Mouse (Mus musculus) lung, postnatal 0 days (tissue): Measurements from ENCODE around the gene Enah. TPM values are rescaled to one million over a fixed set of nuclear protein-coding genes. Genes with fewer than 3 reads are reported as not detected.

Experiments
- ATAC-seq: fragments of 200-750 bp; cut with Nextera tagmentation; 2 replicates; pipeline ENCODE4 v1.8.0; 2017; ENCODE audit warnings: moderate library complexity
- DNase-seq: peaks from one replicate; pipeline ENCODE4 v3.0.0-alpha.2; 2016; ENCODE audit warnings: low spot score
- H3K27ac ChIP-seq: fragments of 300-500 bp; sonication (generic); 2 replicates; pipeline ENCODE4 v1.5.1; 2014; ENCODE audit warnings: antibody characterized with exemption, mild to moderate bottlenecking, low read length, mixed read lengths
- H3K27me3 ChIP-seq: fragments of 300-500 bp; sonication (generic); replicated peaks from 2 replicates; pipeline ENCODE4 v1.6.1; 2014; ENCODE audit warnings: low read length, mixed read lengths; ENCODE audit not compliant: insufficient read depth
- H3K36me3 ChIP-seq: fragments of 300-500 bp; sonication (generic); 2 replicates; pipeline ENCODE4 v1.6.1; 2014; ENCODE audit warnings: low read length, mixed read lengths; ENCODE audit not compliant: insufficient read depth
- H3K4me1 ChIP-seq: fragments of 300-500 bp; sonication (generic); 2 replicates; pipeline ENCODE4 v1.6.1; 2014; ENCODE audit warnings: antibody characterized with exemption, low read depth, low read length, mixed read lengths; ENCODE audit not compliant: insufficient read depth
- H3K4me2 ChIP-seq: fragments of 300-500 bp; sonication (generic); replicated peaks from 2 replicates; pipeline ENCODE4 v1.6.1; 2014; ENCODE audit warnings: low read depth, mild to moderate bottlenecking, low read length, moderate library complexity, mixed read lengths
- H3K4me3 ChIP-seq: fragments of 300-500 bp; sonication (generic); 2 replicates; pipeline ENCODE4 v1.5.1; 2014; ENCODE audit warnings: low read depth, low read length
- H3K9ac ChIP-seq: fragments of 300-500 bp; sonication (generic); replicated peaks from 2 replicates; pipeline ENCODE4 v1.6.1; 2014; ENCODE audit warnings: low read depth, mild to moderate bottlenecking
- H3K9me3 ChIP-seq: fragments of 300-500 bp; sonication (generic); 2 replicates; pipeline ENCODE4 v1.6.1; 2016; ENCODE audit warnings: low read length, mixed read lengths
- CTCF ChIP-seq: IDR thresholded peaks from 2 replicates; pipeline ENCODE4 v1.5.1; 2016; ENCODE audit warnings: antibody characterized with exemption, mild to moderate bottlenecking
- EP300 ChIP-seq: IDR thresholded peaks from 2 replicates; pipeline ENCODE4 v1.6.1; 2016; ENCODE audit warnings: antibody characterized with exemption, mild to moderate bottlenecking, control low read depth
- WGBS: fragments of 180-500 bp; shearing (Covaris S2); extraction: QIAGEN DNeasy Blood & Tissue Kit; methylation state at CpG from one replicate; pipeline ENCODE4 v1.1.7; 2014; 5-methylcytosine and 5-hydroxymethylcytosine counted together
- polyA plus RNA-seq: library from polyadenylated mRNA; unstranded; fragments of >200 nt; fragmentation: Nextera tagmentation; extraction: Ambion mirVana; gene quantifications from 2 replicates; pipeline ENCODE4 v1.2.1, GENCODE M21; 2015

The Enah gene
- polyA plus RNA-seq, 1 experiment from 2014 or later, result 8.9 TPM

- H3K4me3 ChIP-seq, result no peak overlapping the region
- no peak overlapping the region for H3K4me2 ChIP-seq
- H3K9ac ChIP-seq, result no peak overlapping the region
- 54% methylated on average over 11 of the region's 11 CpGs for WGBS
- H3K9me3 ChIP-seq, result no peaks in the 10 kb centered on the region
- DNase-seq (peak; percentile 53), ATAC-seq (peak; percentile 13)
- H3K36me3 ChIP-seq, result no peaks in the 10 kb centered on the region
- TF ChIP-seq CTCF (no peak), EP300 (no peak)
- H3K4me1 ChIP-seq, result no peaks in the 10 kb centered on the region
- peak overlapping the region; percentile 26; the same call in 1 of the 2 replicates for H3K27ac ChIP-seq
- no peaks in the 10 kb centered on the region for H3K27me3 ChIP-seq
These were observed 154.6 kb downstream of the Enah start for GRCm38 (mm10) chr1:181864971-181865862.

- H3K4me2 ChIP-seq, result no peak overlapping the region
- WGBS, result 32% methylated on average over 8 of the region's 8 CpGs
- no peaks in the 10 kb centered on the region for H3K9me3 ChIP-seq
- no peaks in the 10 kb centered on the region for H3K36me3 ChIP-seq
- H3K9ac ChIP-seq, result no peak overlapping the region
- H3K4me3 ChIP-seq, result no peak overlapping the region
- no peaks in the 10 kb centered on the region for H3K27me3 ChIP-seq
- H3K27ac ChIP-seq, result no peak overlapping the region
- TF ChIP-seq CTCF (no peak), EP300 (no peak)
- ATAC-seq (no peak), DNase-seq (no peak)
- no peaks in the 10 kb centered on the region for H3K4me1 ChIP-seq
These were observed 156.4 kb downstream of the Enah start for GRCm38 (mm10) chr1:181863431-181863830.

- no peak overlapping the region for H3K4me3 ChIP-seq
- no peaks in the 10 kb centered on the region for H3K4me1 ChIP-seq
- no peak overlapping the region for H3K27ac ChIP-seq
- TF ChIP-seq CTCF (no peak), EP300 (no peak)
- H3K9me3 ChIP-seq, result no peaks in the 10 kb centered on the region
- 63% methylated on average over 16 of the region's 16 CpGs for WGBS
- DNase-seq, result no peak
- no peaks in the 10 kb centered on the region for H3K27me3 ChIP-seq
- no peak overlapping the region for H3K4me2 ChIP-seq
- H3K36me3 ChIP-seq, result no peaks in the 10 kb centered on the region
- H3K9ac ChIP-seq, result no peak overlapping the region
- no peak for ATAC-seq
These were observed 157.0 kb downstream of the Enah start for GRCm38 (mm10) chr1:181862676-181863374.

- Histone ChIP-seq H3K27me3 (no peaks in the 10 kb centered on the region), H3K4me3 (no peak overlapping the region), H3K9ac (no peak overlapping the region), H3K4me2 (no peak overlapping the region), H3K27ac (peak overlapping the region; percentile 68), H3K4me1 (no peaks in the 10 kb centered on the region), H3K36me3 (no peaks in the 10 kb centered on the region), H3K9me3 (no peaks in the 10 kb centered on the region)
- ATAC-seq (no peak), DNase-seq (no peak)
- no peak for TF ChIP-seq EP300
- no peak for TF ChIP-seq CTCF
- WGBS, result 75% methylated on average over 2 of the region's 2 CpGs
These were observed 158.4 kb downstream of the Enah start for GRCm38 (mm10) chr1:181861181-181861902.

GRCm38 (mm10) chr1:181860659-181861058, 159.1 kb downstream of the Enah start:
- WGBS, result 3% methylated on average over 5 of the region's 5 CpGs
- TF ChIP-seq EP300 (peak; percentile 90), CTCF (no peak)
- Histone ChIP-seq H3K4me1 (no peaks in the 10 kb centered on the region), H3K4me3 (no peak overlapping the region), H3K4me2 (no peak overlapping the region), H3K27me3 (no peaks in the 10 kb centered on the region), H3K9ac (no peak overlapping the region), H3K36me3 (no peaks in the 10 kb centered on the region), H3K9me3 (no peaks in the 10 kb centered on the region), H3K27ac (peak overlapping the region; percentile 68)
- peak; percentile 97 for ATAC-seq
- DNase-seq, result peak; percentile 98

- Histone ChIP-seq H3K36me3 (no peaks in the 10 kb centered on the region), H3K27me3 (no peaks in the 10 kb centered on the region), H3K9ac (no peak overlapping the region), H3K4me3 (no peak overlapping the region), H3K9me3 (no peaks in the 10 kb centered on the region), H3K27ac (no peak overlapping the region), H3K4me2 (no peak overlapping the region), H3K4me1 (no peaks in the 10 kb centered on the region)
- 82% methylated on average over 2 of the region's 2 CpGs for WGBS
- TF ChIP-seq EP300 (no peak), CTCF (no peak)
- ATAC-seq (no peak), DNase-seq (no peak)
These were observed 163.5 kb downstream of the Enah start for GRCm38 (mm10) chr1:181856329-181856728.
